Mouse (Mus musculus) C2C12 (cell line): Measurements from ENCODE around the gene Cab39. TPM values are rescaled to one million over a fixed set of nuclear protein-coding genes. Genes with fewer than 3 reads are reported as not detected.

Experiments used
- H3K27me3 ChIP-seq: one replicate; pipeline ENCODE4 v1.6.1; 2011; ENCODE audit not compliant: control insufficient read depth, insufficient read depth, insufficient read length
- H3K36me3 ChIP-seq: one replicate; pipeline ENCODE4 v1.6.1; 2011; ENCODE audit not compliant: control insufficient read depth, insufficient read depth
- H3K4me3 ChIP-seq: one replicate; pipeline ENCODE4 v1.5.1; 2011; ENCODE audit warnings: mild to moderate bottlenecking, control low read depth; ENCODE audit not compliant: poor library complexity, insufficient read depth, severe bottlenecking
- H3K79me2 ChIP-seq: one replicate; pipeline ENCODE4 v1.6.1; 2011; ENCODE audit not compliant: control insufficient read depth, insufficient read depth
- H3K79me3 ChIP-seq: one replicate; pipeline ENCODE4 v1.6.1; 2011; ENCODE audit warnings: low read depth, control low read depth
- H3ac ChIP-seq: one replicate; pipeline ENCODE3; 2011; ENCODE audit warnings: low read depth; ENCODE audit not compliant: control insufficient read depth, insufficient read length
- CEBPB ChIP-seq: IDR thresholded peaks from one replicate; pipeline ENCODE4 v1.6.1; 2011; ENCODE audit warnings: low read depth, mild to moderate bottlenecking, control low read depth, moderate library complexity
- CTCF ChIP-seq: IDR thresholded peaks from one replicate; pipeline ENCODE4 v1.5.1; 2011; ENCODE audit not compliant: control insufficient read depth, insufficient read depth, insufficient read length
- FOSL1 ChIP-seq: IDR thresholded peaks from one replicate; pipeline ENCODE4 v1.8.0; 2011; ENCODE audit warnings: mild to moderate bottlenecking, low read length; ENCODE audit not compliant: poor library complexity, insufficient read depth, severe bottlenecking
- MAX ChIP-seq: IDR thresholded peaks from one replicate; pipeline ENCODE4 v1.6.1; 2011; ENCODE audit warnings: mild to moderate bottlenecking, control low read depth
- MYOD1 ChIP-seq: IDR thresholded peaks from one replicate; pipeline ENCODE4 v1.6.1; 2011; ENCODE audit warnings: low read depth; ENCODE audit not compliant: control insufficient read depth, insufficient read length
- MYOG ChIP-seq: IDR thresholded peaks from one replicate; pipeline ENCODE4 v1.6.1; 2011; ENCODE audit not compliant: control insufficient read depth, insufficient read length; ENCODE audit errors: extremely low read depth
- USF1 ChIP-seq: IDR thresholded peaks from one replicate; pipeline ENCODE4 v1.6.1; 2011; ENCODE audit warnings: low read depth, mild to moderate bottlenecking, control low read depth, moderate library complexity
- polyA plus RNA-seq: library from polyadenylated mRNA; unstranded; fragments of >200 nt; fragmentation: generic; extraction: Trizol; gene quantifications from one replicate; pipeline ENCODE4 v1.2.1, GENCODE M21; 2012; ENCODE audit warnings: missing spikeins

The Cab39 gene
- polyA plus RNA-seq, 1 experiment, result 16.6 TPM

- Histone ChIP-seq H3ac (no peak overlapping the region), H3K36me3 (no peaks in the 10 kb centered on the region), H3K27me3 (no peaks in the 10 kb centered on the region), H3K4me3 (no peak overlapping the region), H3K79me2 (no peaks in the 10 kb centered on the region), H3K79me3 (no peaks in the 10 kb centered on the region)
- no peak for TF ChIP-seq MYOD1
- TF ChIP-seq FOSL1, result no peak
- TF ChIP-seq CTCF, result no peak
- no peak for TF ChIP-seq MAX
Observed at GRCm38 (mm10) chr1:85763386-85763785, 29.9 kb upstream of the Cab39 start.

GRCm38 (mm10) chr1:85764291-85764690, 28.9 kb upstream of the Cab39 start:
- Histone ChIP-seq H3K4me3 (no peak overlapping the region), H3K36me3 (no peaks in the 10 kb centered on the region), H3K27me3 (no peaks in the 10 kb centered on the region), H3K79me3 (no peaks in the 10 kb centered on the region), H3ac (no peak overlapping the region), H3K79me2 (no peaks in the 10 kb centered on the region)
- TF ChIP-seq MYOG (no peak), USF1 (no peak), CTCF (no peak), MYOD1 (no peak), FOSL1 (no peak)

GRCm38 (mm10) chr1:85766120-85766519, 27.1 kb upstream of the Cab39 start:
- no peak overlapping the region for H3K4me3 ChIP-seq
- H3K27me3 ChIP-seq, result no peaks in the 10 kb centered on the region
- no peaks in the 10 kb centered on the region for H3K79me3 ChIP-seq
- no peaks in the 10 kb centered on the region for H3K36me3 ChIP-seq
- H3ac ChIP-seq, result no peak overlapping the region
- no peaks in the 10 kb centered on the region for H3K79me2 ChIP-seq
- TF ChIP-seq MYOG (no peak), FOSL1 (no peak), USF1 (no peak), CEBPB (no peak), MAX (no peak), MYOD1 (no peak), CTCF (no peak)

GRCm38 (mm10) chr1:85767754-85768153, 25.5 kb upstream of the Cab39 start:
- no peak for TF ChIP-seq CEBPB
- no peak for TF ChIP-seq MAX
- no peak for TF ChIP-seq MYOD1
- TF ChIP-seq USF1, result no peak
- no peak for TF ChIP-seq CTCF
- no peak for TF ChIP-seq FOSL1
- no peak for TF ChIP-seq MYOG
- Histone ChIP-seq H3ac (no peak overlapping the region), H3K79me3 (no peaks in the 10 kb centered on the region)

GRCm38 (mm10) chr1:85771976-85772375, 21.3 kb upstream of the Cab39 start:
- no peak for TF ChIP-seq USF1
- TF ChIP-seq CTCF, result no peak
- TF ChIP-seq CEBPB, result no peak
- no peak for TF ChIP-seq FOSL1
- TF ChIP-seq MYOG, result no peak
- TF ChIP-seq MAX, result no peak
- no peak for TF ChIP-seq MYOD1
- H3K36me3 ChIP-seq, result no peaks in the 10 kb centered on the region
- H3K79me3 ChIP-seq, result no peaks in the 10 kb centered on the region
- no peak overlapping the region for H3K4me3 ChIP-seq
- no peaks in the 10 kb centered on the region for H3K79me2 ChIP-seq
- no peaks in the 10 kb centered on the region for H3K27me3 ChIP-seq
- no peak overlapping the region for H3ac ChIP-seq

More at GRCm38 (mm10) chr1:85767754-85768153, 25.5 kb upstream of the Cab39 start:
- Histone ChIP-seq H3K27me3 (no peaks in the 10 kb centered on the region), H3K36me3 (no peaks in the 10 kb centered on the region), H3K79me2 (no peaks in the 10 kb centered on the region), H3K4me3 (no peak overlapping the region)

- Histone ChIP-seq H3K79me2 (no peaks in the 10 kb centered on the region), H3K79me3 (no peaks in the 10 kb centered on the region), H3K4me3 (no peak overlapping the region), H3ac (no peak overlapping the region), H3K36me3 (no peaks in the 10 kb centered on the region), H3K27me3 (no peaks in the 10 kb centered on the region)
- TF ChIP-seq MYOG (no peak), MAX (no peak), CTCF (no peak), FOSL1 (no peak), USF1 (no peak), CEBPB (no peak), MYOD1 (no peak)
Observed at GRCm38 (mm10) chr1:85775136-85775535, 18.1 kb upstream of the Cab39 start.
